Mouse (Mus musculus): ENCODE measurements around the gene Serpina16.
"Not testable (repeated sequence)": the region's sequence is repeated elsewhere in the genome, so short reads cannot be mapped to it uniquely, and the experiment has no call there.

The Serpina16 gene

GRCm38 (mm10) chr12:103676039-103676438 lies at the start of gene Serpina16:
TSS of gene Serpina16 (minus strand) at chr12:103676139.
- no peak for DNase-seq (ENCODE audit: low read depth)

- DNase-seq (ENCODE audit: low read depth) = no peak
Observed at GRCm38 (mm10) chr12:103711537-103711936, 35.6 kb upstream of the Serpina16 start.

DNA sequence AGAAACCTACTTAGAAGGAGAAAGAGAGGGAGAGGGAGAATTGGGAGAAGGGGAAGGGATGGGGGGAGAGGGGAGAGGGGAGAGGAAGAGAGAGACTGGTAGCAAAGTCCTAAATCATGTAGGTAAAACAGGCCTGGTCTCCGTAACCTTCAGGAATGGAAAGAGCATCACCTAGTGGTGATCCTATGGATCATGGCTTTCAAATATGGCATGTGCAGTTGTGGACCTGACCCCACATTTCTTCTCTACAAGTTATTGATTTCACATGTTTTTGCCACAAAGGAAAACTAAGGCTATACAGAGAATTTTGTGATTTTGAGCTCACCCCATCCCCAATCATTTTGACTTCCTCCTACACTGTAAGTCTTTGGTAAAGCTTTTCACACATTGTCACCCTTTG lies 34.5 kb upstream of the Serpina16 start:
- DNase-seq (ENCODE audit: low read depth) = no peak

DNA sequence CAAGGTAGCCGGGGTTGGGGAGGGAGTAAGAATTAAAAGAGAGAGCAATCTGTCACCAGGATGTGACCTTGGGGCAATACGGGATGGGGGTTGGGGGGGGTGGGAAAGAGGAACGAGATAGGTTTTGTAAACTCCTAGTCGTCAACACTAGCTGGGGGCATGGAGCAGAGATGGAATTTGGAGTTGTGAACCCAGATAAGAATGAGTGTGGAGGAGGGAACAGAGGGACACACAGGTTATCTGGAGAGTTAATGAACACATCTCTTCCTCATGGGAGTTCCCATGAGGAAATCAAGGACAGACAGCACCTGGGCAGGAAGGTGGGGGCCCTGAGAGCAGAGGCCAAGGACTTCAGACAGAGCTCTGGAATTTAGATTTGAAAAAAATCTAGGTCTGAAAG lies 30.2 kb upstream of the Serpina16 start:
- no peak for DNase-seq (ENCODE audit: low read depth)

- DNase-seq (ENCODE audit: low read depth) = no peak
Observed at GRCm38 (mm10) chr12:103705547-103705946, 29.6 kb upstream of the Serpina16 start.

DNA sequence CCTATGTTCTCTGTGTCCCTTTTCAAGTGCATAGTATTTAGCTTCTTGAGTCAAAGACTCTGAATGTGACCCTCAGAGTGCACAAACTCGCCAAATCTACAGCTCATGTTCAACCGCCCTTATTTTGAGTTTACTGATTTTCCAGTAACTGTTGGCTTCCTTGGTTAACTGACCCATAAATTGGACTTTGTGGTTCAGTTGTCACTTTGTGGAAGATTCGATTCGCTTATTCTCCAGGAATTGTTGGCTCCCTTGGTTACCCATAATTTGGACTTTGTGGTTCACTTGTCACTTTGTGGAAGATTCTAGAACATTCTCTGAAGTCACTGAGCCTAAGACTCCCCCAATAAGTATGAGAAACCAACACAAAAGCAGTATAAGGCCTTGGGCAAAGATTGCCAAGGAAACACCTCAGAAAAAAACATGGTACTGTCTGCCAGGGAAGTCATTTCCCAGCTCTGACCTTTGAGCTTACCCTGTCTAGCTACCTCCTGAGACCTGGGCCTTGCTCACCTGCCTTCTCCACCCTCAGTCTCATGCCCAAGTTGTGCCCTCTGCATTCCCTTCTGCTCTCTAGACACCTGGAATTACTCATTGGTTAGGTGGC lies 24.3 kb upstream of the Serpina16 start:
- DNase-seq (ENCODE audit: low read depth) = no peak

DNA sequence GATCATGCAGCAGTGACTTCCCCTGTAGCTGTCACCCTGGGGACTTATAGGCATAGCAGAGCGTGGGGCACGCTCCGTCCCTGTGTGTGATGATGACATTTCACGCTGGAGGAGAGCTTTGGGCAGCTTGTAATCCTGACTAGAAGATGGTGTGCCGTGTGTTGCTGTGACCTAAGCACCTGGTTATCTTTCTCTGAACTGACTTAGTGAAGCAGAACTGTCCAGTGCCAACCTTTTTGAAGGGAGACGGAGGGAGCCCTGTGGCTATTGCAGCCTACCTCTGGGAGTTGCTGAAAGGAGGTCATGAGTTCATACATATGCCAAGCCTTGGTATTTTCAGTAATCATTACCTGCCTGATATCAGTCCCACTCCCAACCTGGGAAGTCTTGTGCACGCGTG lies 19.5 kb upstream of the Serpina16 start, which contains the start of gene Serpina1f:
Gene Serpina1f (minus strand): TSS at position 101 of the 400 bp plus-strand sequence.
- no peak for DNase-seq (ENCODE audit: low read depth)

DNA sequence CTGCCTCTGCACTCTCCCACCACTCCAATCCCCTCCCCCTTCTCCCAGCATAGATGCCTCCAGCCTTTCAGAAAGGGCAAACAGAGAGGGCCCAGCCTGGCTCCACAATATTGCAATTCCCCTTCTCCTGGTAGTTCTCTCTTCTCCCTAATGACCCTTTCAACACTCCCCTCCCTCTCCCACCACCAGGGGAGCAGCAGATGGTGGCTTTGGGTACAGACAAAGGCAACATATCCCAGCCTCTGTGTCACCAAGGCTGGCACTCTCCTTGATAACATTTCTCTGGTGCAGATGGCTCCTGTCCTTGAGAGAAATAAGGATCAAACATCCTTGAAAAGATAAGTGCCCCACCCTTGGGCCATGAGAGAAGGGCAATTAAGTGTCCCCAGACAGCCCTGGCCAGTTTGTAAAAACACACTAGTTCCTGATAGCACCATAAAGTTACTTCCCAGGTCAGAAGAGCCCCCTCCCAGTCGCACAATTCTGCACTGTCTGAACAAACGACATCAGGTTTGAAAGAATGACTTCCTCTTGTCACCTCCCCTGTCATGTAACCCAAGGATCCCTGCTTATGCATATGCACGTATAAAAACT lies 12.4 kb upstream of the Serpina16 start:
- DNase-seq (ENCODE audit: low read depth) = no peak

DNA sequence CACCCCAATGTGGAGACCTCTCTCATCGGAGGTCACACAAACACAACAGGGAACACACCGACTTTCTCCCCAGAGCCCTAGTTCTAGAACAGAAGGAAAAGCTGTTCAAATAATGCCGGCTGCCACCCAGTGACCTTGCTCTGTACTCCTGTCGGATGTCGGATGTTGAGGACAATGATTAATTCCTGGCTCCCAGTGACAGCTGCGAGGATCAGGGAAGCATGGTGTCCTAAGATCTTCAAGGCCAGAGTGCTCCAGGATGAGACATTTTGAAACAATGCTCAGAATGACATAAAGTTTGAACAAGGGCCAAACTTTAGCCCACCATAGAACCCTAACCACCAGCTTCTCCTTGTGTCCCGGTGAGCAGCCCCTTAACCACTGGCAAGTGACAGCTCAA lies 11.1 kb upstream of the Serpina16 start:
- DNase-seq (ENCODE audit: low read depth) = no peak

- DNase-seq (ENCODE audit: low read depth) = no peak
Observed at GRCm38 (mm10) chr12:103686050-103686449, 10.1 kb upstream of the Serpina16 start.

DNA sequence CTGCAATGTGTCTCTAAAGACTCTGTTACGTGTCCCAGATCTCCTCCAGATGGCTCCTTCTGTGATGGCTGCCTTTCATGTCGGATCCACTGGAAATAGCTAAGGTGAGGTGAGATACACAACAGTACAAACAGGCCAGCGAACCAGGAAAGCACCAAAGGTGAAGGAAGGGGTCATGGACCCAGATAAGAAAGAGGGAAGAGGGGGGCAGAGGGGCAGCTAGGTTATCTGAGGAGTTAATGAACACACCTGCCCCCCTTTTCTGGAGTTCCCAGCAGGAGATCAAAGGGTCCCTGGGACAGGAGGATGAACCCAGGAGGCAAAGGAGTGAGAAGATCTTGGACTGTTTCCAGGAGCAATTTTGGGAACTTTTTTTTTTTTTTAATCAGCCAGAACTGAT lies 9.4 kb upstream of the Serpina16 start:
- DNase-seq (ENCODE audit: low read depth) = no peak

GRCm38 (mm10) chr12:103683775-103684174 lies 7.8 kb upstream of the Serpina16 start:
- no peak for DNase-seq (ENCODE audit: low read depth)

DNA sequence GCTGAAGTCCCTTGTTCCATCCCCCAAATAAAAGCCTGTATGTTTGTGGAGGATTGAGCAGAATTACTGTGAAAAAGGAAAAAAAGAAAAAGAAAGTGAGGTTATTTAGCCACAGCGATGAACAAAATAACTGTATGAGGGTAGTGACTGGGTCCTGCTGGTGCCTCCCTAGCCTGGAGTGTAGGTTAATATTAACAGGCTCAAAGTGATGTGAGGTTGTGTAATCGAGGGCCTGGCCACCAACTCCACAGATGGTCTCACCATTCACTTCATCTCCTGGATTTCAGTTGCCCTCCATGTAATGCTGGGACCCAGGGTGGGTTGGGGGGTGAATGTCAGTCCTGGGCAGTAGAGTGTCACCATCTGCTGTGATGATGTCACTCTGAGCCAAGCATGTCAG lies 5.8 kb upstream of the Serpina16 start:
- DNase-seq (ENCODE audit: low read depth) = no peak

GRCm38 (mm10) chr12:103681169-103681568 lies 5.2 kb upstream of the Serpina16 start:
- no peak for DNase-seq (ENCODE audit: low read depth)

GRCm38 (mm10) chr12:103679853-103680252 lies 3.9 kb upstream of the Serpina16 start:
- not testable (repeated sequence) for DNase-seq (ENCODE audit: low read depth)

DNA sequence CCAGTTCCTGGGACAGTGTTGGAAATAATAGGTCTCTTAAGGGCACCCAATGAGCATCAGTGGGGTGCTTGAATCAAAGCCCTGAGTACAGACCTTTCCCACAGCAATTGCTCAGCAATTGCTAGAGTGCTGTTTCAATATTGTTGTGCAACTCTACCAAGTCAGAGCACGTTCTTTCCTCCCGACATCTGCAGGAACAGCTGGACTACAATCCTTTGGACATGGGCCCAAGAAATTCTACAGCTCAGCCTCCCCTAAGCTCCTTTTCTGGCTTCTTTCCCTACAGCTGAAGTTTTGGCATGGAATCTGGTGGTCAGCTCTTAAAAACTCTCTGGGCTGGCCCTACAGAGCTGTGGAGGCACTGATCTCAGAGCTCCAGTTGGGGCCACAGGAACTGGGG lies 2.8 kb downstream of the Serpina16 start:
- DNase-seq (ENCODE audit: low read depth) = no peak

DNA sequence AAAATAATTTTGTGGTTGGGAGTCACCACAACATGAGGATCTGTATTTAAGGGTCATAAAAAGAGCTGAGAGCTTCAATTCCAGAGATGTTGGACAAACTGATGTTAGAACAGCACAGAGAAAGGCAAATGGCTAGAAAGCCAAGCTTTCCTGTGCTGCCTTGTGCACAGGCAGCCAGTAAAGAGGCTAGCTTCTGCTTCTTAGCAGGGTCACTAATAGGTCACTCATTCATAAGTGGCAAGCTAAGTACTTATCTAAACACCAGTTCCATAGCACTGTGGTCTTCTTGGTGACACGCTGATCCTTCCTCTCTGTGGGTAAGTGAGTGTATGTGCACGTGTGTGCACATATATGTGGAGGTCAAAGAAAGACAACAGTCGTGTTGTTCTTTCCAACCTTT lies 4.5 kb downstream of the Serpina16 start:
- DNase-seq (ENCODE audit: low read depth) = no peak

- DNase-seq (ENCODE audit: low read depth) = no peak
Observed at GRCm38 (mm10) chr12:103670964-103671363, 5.0 kb downstream of the Serpina16 start.

DNA sequence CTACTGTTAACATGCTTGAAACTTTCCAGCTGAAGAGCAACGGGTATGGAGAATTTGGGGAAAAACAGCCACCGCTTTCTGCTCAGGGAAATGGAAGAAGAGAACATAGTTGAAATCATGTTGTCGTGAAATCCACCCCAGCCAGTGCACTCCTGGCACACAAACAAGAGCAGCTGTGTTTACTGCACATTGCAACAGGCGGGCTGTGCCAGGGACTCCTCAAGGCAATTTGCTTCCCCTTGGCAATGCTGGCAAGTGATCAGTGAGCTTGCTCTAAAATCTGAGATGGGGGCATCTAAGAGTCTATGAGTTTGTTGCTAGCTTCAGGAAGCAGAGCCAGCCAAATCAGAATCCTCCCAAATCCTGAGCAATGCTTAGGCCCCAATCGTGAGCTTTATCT lies 5.6 kb downstream of the Serpina16 start:
- DNase-seq (ENCODE audit: low read depth) = no peak

GRCm38 (mm10) chr12:103665286-103665685 lies 10.7 kb downstream of the Serpina16 start:
- DNase-seq (ENCODE audit: low read depth) = no peak

DNA sequence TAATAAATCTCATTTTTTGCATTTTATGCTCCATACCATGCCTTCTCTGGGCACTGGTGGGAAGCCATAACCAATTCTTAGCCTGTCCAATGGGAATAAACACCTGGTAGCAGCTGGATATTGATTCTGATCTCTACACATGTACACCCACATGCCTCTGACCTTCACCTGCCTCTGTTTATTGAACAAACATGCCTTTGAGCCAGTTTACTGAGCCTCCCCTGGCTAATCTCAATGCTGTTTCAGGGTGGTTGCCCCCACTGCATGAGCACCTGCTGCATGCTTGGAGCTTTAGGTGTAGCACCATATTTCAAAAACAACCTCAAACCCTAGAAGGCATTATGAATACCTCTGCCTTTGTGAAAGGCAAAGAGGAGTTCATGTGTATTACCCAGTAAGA lies 13.9 kb downstream of the Serpina16 start:
- DNase-seq (ENCODE audit: low read depth) = not testable (repeated sequence)

GRCm38 (mm10) chr12:103660076-103660475 lies 15.9 kb downstream of the Serpina16 start:
- no peak for DNase-seq (ENCODE audit: low read depth)

DNA sequence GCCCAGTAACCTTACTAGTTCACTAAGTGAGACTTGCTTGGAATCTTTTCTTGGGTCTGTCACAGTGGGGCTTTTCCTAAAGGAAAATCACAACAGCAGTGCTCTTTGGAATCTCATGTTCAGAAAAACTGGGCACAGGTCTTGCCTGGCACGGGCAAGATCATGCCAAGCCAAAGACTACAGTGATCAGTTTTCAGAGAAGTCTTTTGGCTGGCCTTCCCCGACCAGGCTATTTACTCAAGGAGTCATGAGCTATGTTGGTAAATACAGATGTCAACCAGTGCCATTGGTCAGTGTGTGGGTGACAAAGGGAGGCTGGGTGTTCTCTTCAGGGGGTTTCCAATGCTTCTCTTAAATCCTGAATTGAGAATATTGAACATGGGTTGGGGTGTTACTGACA lies 16.8 kb downstream of the Serpina16 start:
- DNase-seq (ENCODE audit: low read depth) = no peak

DNA sequence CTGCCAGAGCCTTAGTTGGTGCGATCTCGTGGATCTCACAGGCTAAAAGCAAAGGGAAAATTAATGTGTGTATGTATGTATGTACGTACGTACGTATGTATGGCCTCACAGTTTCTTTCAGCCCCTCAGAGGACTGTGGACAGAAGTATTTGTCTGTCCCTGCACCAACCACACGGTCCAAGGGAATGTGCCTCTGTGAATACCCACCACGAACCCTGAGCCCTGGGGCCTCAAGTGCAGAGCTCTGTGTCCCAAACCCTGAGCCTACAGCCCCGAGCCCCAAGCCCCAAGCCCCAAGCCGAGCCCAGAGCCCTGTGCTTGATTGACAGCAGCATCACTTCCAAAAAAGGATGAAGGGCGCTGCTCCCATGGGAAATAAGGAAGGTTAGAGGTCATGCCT lies 17.9 kb downstream of the Serpina16 start:
- no peak for DNase-seq (ENCODE audit: low read depth)
